Mouse (Mus musculus): ENCODE measurements around the gene Eps8.

Eps8 gene

DNA sequence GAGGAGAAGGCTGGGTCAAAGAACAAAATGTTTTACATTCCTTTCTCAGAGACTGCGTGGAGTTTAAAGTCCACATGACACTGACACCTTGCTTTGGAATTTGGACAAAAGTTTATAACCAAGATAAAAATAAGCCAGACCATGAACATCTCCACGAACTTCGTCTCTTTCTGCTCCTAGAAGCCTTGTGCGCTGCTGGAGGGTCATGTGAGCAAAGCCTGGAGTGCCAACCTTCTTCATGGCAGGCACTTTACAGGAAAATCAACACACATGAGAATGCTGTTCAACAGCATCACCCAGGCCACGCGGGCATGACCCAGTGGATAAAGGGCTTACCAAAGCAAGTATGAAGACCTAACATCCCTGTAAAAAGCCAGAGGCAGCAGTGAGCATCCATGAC lies 85.6 kb downstream of the Eps8 start:
- no peak for DNase-seq (ENCODE audit: low spot score)

DNA sequence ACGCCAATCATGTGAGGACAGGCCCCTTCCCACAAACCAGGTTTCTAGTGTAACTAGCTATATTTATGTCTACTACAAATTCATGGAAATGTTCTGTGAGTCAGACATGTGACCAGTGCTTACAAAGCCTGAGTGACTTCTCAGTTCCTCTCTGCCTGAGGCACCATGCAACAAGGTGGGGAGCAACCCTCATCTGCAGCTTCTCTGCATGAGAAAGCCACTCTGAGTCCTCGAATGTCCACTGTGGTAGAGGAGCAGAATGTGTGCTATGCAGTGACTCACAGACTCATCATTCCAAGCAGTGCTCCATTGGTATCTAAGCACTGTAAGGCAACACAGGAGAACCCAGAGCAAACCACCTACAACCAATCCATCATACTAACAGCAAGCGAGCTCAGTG lies 88.8 kb downstream of the Eps8 start:
- DNase-seq (ENCODE audit: low spot score) = no peak

DNA sequence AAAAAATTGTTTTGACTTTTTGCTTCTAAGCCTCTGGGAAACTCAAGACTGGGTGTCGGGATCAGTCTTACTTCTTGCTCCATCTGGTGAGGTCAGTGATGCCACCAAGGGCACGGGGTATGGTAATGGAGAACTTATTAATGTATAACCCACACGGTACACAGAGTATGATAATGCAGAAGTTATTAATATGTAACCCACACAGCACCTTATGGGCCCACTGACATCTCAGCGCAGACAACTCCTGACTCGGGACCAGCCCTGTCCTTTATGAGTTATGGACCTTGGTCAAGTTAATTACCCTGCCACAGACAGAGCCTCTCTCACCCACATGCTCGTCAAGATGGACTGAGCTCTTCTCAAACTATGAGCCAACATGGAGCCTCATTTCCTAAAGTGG lies 89.2 kb downstream of the Eps8 start:
- no peak for DNase-seq (ENCODE audit: low spot score)

DNA sequence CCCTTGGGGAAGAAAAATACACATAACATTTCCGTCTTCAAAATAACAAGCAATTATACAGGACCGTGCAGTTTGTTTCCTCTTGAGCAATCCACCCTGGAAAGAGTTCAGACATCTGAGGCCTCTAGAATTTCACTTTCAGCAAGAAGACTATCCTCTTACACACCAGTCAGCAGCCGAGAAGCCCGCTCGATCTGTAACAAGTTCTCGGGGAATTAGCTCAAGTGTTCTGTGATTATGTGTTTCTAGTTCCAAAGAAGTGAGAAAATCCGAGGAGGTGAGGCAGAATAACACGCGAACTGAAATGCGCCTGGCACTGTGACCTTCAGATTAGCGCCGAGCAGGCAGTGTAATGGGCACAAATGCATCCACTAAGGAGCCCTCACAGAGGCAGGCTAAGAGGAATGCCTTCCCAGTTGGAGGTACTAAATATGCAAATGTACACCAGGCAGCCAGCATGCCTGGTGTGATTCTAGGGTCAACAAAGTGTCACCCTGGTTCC lies 94.3 kb downstream of the Eps8 start:
- no peak for DNase-seq (ENCODE audit: low spot score)

DNA sequence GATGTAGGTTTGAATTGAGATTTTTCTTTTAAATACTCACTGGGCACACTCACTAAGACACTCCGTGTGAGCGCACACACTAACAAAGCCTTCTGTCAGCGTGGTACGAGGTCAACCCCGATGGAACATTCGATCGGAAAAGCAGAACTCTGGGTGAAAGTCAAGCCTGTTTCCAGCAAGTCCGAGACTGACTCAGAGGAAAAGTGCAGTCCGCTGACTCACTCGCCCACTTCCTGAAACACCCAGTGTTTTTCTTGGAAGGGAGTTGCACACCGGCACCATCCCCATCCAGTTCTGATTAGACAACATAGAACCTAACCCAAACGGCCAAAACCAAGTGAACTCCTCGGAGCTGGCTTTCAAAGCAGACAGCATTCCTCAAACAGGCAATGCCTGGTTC lies 95.8 kb downstream of the Eps8 start:
- DNase-seq (ENCODE audit: low spot score) = no peak

DNA sequence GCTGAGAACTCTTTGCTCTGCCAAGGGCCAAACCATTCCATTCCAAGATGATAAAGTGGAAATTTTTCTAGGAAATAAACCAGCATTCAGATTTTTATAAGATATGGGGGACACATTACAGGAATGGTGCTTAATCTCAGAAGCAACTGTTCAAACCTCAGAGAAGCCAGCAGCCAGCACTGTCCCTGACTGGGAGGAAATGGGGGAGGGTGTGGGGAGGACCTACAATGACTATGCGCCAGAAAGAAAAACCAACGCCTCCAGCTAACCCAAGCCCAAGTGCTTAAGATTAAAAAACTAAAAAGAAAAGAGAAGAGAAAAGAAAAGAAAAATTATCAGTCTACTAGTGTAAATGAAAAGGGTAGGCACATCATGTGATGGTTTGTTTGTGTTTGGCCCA lies 97.0 kb downstream of the Eps8 start:
- DNase-seq (ENCODE audit: low spot score) = no peak

DNA sequence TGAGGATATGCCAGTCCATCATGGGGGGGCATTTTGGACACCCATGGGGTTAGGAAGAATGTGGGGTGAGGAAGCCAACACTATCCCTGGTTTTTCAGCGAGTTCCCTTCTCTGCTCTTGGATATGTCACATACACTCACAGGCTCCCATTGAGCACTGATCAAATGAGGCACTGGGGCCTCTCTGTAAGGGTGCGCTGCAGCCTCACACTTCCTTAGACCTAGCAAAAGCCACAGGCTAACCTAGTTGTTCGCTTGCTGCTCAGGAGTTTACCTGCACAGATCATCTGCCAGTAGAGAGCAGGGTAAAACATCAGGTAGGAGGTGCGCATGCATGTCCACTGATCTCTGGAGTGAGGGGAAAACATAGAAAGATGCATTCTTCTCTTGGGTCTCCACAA lies 97.5 kb downstream of the Eps8 start:
- DNase-seq (ENCODE audit: low spot score) = no peak

DNA sequence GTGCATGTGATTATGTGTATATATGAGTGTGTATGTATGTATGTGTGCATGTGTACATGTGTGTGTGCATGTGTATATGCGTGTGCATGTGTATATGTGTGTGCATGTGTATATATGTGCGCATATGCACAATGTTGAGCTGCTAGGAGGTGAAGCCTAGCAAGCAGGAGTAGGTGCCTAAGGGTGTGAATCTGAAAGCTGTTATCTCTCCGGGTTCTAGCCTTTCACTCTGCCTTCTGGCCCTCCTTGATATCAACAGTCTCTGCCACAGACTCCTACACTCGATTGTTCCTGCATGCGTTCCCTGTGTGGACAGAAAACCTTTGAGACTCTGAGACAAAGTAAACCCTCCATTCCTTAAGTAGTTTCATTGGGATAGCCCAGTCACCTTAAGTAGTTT lies 98.0 kb downstream of the Eps8 start:
- DNase-seq (ENCODE audit: low spot score) = no peak

DNA sequence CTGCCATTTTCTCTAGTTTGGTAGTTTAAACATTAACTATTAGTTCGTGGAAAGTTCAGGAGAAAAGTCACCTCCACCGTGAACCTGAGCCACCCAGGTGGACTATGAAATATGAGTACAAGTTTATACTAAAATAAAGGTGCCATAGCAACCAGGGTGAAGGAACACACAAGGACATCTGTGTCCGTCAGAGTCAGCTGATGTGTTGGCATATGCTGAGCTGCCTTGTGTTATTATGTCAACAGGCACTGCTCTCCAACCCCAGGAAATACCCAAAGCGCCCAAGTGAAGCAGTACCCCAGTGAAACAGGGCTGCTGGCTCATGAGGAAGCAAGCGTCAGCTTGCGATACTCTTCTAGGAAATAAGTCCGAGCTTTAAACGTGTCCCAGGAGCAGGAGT lies 104.5 kb downstream of the Eps8 start:
- DNase-seq (ENCODE audit: low spot score) = no peak

DNA sequence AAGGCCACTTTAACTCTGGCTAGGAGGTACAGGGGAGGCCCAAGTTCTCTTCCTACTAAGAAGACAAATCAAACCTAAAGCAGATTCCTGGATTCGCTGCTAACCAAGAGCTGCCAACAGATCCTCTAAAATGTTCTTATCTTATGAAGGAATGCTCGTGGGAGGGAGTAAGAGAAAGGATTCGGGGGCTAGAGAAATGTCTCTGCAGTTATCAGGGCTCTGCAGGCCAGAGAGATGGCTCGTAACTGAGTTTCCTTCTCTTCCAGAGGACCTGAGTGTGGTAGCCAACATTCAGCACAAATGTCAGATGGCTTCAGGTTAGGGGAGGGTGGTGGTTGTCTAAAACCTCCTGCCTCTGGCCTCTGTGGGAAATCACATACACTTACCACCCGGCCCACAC lies 106.1 kb downstream of the Eps8 start:
- no peak for DNase-seq (ENCODE audit: low spot score)

DNA sequence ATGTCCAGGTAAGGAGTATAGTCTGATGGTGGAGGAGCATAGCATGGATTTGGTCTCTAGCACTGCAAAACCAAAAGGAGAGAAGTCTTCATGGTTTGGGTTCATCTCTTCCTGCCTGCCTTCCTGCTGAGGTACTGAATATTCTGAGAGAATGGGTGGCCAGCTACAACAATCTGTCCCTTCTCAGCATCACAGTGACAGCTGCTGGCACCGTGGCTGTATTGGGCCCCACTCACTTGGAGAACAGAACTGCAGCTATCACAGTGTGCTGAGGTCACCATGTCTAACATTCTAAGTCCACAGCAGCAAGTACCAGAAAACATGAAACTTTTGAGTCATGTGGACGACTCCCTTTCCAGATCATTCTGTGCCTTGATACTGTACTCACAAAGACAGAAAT lies 107.1 kb downstream of the Eps8 start:
- no peak for DNase-seq (ENCODE audit: low spot score)

DNA sequence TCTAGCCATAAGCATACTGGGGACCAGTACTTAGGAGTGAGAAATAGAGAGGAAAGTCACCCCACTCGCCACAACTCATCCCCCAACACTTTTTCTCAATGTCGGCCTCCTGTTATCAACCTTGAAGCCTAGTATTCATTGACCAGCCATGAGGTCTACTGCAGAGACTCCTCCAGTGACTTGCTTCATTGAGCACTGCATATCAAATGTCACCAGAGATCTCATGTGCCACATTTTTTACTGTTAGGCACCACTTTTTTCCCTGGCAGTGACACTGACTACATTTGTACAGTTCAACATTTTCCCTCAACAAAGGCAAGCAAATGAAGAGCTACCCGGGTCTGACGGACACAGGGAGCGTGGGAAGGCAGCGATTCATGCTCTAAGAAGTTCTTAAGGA lies 108.6 kb downstream of the Eps8 start:
- no peak for DNase-seq (ENCODE audit: low spot score)

DNA sequence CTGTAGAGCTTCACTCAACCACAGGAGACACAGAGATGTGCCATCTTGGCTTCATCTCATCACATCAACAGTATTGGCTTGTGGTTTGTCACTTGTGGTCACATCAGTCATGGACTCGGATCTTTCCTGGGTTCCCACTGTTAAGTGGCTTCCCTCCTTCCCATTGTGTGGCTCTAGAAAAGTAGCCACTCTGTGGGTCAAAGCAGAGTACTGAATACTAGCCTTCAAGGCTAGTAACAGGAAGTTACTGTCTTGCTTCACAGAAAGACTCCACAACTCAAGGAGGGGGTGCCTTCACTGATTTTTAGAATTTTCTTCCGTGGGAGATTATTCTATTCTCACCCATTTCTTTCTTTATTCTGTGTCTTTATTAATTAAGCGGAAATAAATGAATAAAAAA lies 109.3 kb downstream of the Eps8 start:
- DNase-seq (ENCODE audit: low spot score) = no peak

DNA sequence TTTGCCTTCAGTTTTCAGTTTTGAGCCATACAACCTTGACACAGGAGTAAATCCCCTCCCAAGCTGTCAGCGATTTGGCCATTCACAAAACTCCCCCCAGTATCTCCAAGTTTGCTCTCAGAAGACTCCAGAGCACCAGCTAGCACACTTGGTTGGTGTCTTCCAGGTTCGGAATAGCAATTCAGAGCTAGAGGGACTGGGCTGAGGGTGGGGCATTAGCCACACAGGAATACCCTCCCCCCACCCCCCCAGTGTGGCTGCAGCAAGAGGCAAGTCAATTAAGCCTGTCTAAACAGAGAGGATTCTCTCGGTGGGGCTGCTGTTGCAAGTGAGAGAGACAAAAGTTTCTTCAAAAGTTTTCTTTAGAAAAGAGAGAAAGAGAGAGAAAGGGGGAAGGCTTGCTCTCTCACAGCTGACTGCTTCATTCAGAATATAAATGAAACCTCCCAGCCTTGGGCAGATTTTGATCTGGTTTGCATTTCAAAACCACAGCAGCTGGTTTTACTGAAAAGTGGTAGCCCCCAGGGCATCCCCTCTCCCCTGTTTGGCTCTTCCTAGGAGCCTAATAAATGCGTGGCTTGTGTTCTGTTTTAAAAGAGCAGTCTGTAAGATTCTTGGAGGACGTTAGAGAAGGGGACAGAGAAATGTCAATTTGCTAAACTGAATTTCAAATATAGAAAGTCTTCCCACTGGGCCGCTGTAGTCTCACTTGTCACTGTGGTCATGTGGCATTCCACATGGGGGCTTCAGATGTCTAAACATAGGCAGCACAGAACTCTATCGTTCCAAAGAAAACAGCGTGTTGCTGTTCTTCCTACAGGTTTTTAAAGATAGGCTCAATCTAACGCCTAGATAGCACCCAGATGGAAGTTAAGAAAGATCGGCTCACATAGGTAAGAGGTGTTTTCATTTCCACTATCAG lies 112.2 kb downstream of the Eps8 start:
- no peak for DNase-seq (ENCODE audit: low spot score)

DNA sequence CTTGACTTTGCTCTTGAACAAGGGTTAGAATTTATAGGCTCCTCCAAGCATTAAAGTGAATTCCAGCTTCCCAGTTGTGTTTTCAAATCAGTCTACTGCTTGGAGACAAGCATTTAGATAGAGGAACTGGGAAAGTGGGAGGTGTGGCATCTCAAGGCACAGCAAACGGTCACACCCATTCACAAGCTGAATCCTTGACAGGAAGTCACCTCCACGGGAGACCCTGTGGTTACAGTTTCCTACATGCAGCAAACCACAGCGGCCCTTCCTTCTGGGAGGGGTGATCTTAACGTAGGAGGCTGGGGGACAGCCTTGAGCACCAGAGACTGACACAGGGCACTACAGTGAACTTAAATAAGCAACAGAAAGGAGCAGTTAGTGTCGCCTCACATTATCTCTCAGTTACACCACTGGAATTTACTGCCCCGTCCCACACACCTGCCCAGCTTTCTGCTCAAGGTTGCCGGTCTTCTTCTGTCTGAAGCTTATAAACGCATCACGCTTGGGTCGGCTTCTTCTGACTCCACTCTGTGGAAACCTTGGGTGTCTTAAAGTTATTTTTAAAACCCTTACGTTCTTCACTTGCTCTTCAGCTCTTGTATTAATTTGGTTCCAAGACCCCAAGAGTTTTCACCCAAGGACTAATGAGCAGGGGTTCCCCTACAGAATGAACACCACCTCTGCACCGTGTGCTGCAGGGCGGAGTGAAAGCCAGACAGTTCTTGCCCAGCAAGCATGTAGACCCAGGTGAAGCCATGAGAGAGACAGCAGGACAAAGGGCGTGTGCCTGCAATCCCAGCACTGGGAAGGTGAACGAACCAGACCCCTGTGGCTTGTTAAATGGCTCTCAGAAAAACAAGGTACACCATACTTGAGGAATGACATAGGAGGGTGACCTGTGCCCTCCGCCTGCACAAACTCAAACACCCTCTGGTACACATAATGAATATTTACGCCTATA lies 113.2 kb downstream of the Eps8 start:
- no peak for DNase-seq (ENCODE audit: low spot score)

DNA sequence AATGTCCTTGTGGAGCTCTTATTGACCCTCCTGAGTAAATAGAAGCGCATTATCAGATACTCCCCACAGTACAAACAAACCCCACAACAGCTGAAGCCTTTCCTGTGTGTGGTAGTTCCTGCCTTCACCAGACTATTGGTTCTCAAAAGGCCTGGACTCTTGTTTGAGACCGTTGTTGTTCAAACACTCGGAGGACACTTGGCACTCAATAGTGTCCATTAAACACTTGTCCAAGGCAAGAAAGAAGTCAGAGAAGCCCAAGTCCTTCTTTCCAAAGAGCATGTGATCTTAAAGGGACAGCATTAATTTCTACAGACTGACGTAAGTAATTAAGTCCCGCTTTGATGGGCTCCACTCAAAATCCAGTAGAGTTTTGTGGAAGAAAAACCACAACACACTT lies 113.9 kb downstream of the Eps8 start:
- DNase-seq (ENCODE audit: low spot score) = no peak

DNA sequence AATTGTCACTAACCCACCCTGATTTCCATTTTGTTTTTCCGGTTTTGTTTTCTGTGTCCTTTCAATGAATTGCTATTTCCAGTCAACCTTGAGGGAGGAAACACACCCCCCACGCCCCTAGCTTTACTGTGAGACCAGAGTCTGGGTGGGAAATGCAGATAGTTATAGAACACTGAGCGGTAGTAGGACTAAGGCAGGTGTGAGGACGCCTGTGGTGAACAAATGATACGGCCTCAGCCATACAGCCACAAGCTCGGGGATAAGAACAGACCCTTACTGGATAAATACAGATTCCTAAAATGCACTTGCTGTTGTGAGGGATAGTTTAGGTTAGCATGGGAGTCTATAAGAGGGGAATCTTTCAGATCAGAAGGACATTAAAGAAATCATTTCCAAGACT lies 114.3 kb downstream of the Eps8 start:
- DNase-seq (ENCODE audit: low spot score) = no peak

DNA sequence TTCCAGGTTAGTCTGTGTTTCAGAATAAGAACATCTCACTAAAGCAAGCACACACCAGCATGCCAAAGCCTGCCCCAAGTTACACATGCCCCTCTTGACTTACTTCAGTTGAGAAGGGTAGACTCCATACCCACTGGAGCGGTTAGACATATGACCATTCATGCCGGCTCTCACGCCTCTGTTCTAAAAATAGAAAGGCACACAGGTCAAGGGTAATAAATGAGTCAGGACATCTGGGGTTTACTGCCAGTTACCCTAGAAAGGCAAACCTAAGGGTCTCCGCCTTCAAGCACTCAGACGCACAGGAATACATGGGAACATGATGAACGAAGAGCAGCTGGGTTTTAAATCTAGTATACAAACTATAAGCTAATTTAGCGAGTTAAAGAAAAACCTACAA lies 115.5 kb downstream of the Eps8 start:
- no peak for DNase-seq (ENCODE audit: low spot score)

DNA sequence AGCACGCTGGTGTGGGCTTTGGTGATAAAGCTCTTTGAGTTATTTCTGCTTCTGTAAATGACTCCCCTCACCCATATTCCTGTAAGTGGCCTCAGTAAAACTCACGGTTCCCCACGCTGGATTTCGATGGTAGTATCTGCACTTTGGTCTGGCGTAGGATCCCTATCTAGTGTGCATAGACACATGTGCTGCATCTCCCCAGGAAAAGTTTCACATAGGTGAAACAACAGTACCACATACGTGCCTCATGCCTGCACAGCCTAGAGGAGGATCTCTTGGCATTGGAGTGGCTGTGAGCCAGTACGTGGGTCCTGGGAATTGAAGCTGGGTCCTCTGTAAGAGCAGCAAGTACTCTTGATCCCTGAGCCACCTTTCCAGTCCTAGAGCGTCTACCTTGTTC lies 121.9 kb downstream of the Eps8 start:
- no peak for DNase-seq (ENCODE audit: low spot score)

DNA sequence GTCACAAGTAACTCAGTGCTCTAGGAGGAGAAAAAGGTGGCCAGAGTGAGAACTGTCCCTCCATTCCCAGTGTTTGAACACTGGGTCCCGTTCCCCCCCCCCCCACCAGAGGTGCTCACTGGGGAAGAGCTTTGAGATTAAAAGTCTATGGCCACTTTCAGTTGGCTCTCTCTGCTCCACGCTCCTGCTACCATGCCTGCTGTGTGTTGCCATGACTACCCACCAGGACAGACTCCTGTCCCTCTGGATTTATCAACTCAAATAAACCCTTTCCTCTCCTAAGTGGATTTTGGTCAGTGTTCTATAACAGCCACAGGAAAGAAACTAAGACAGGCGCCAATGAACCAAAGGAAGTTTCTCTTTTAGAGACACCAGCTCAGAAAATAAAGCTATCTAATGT lies 128.9 kb downstream of the Eps8 start:
- no peak for DNase-seq (ENCODE audit: low spot score)

DNA sequence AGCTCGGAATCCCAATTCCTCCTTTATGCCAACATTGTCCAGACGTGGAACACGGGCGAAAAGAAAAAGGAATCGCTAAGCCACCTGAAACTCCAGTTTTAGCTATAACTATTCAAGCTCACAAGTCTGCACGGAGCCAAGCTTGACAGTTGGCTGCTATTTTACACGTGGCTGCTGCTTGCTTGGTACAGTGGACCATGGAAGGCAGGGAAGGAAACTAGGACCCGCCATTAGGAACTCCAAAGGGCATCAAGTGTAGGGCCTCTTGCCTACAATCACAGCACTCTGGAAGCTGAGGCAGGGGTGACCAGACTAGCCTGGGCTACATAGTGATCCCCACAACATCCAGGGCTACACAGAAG lies 134.4 kb downstream of the Eps8 start:
- no peak for DNase-seq (ENCODE audit: low spot score)

DNA sequence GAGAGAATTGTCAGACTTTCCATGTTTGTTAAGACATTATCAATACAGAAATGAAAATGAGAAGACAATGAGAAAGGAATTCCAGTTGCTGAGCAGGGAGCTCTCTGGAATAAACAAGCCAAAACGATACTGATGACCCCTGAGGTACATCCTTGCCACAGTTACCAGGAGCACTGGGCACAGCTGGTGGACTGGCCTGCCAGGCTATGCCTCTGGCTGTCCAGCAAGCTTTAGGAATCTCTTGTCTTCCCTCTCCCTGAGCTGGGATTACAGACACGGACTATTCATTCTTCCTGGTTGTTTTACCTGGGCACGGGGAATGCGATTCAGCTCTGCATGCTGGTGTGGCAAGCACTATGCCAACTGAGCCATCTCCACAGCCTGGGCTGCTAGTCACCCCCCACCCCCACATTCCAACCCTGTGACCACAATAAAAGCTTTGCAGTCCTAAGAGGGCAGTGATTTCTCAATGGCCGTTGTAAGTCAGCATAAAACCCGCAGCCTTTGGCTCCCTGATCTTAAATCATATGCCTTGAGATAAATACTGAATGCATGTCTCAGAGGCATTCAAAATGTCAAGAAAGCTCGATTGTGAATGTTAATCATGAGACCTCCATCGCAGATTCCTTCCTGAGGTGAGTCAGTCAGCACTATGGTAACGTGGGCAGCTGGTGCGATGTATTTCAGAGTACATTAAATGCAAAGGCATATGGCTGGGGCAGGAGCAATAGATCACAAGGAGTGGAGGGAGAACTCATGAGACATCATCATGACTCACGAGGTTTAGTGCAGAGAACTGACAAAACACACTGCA lies 134.9 kb downstream of the Eps8 start:
- no peak for DNase-seq (ENCODE audit: low spot score)
